Mouse (Mus musculus) ES-Bruce4 (cell line): ENCODE measurements around the gene Tbx4. TPM values are rescaled to one million over a fixed set of nuclear protein-coding genes. Genes with fewer than 3 reads are reported as not detected.

ENCODE experiments used
- H3K27ac ChIP-seq: 2 replicates; pipeline ENCODE4 v1.5.1; 2012; ENCODE audit warnings: low read length, inconsistent platforms; ENCODE audit not compliant: insufficient read depth
- H3K27me3 ChIP-seq: 2 replicates; pipeline ENCODE4 v1.6.1; 2012; ENCODE audit warnings: mild to moderate bottlenecking, low read length, inconsistent platforms; ENCODE audit not compliant: control insufficient read depth, poor library complexity, insufficient read depth, severe bottlenecking
- H3K36me3 ChIP-seq: 2 replicates; pipeline ENCODE4 v1.6.1; 2012; ENCODE audit warnings: inconsistent platforms, mild to moderate bottlenecking, low read length, moderate library complexity; ENCODE audit not compliant: control insufficient read depth, poor library complexity, insufficient read depth, severe bottlenecking
- H3K4me1 ChIP-seq: one replicate; pipeline ENCODE4 v1.8.1; 2011; ENCODE audit warnings: low read length; ENCODE audit not compliant: control insufficient read depth, insufficient read depth
- H3K4me3 ChIP-seq: 2 replicates; pipeline ENCODE4 v1.5.1; 2011; ENCODE audit warnings: low read depth, mild to moderate bottlenecking, low read length
- H3K9ac ChIP-seq: 2 replicates; pipeline ENCODE4 v1.6.1; 2012; ENCODE audit warnings: low read depth, mild to moderate bottlenecking, inconsistent platforms; ENCODE audit not compliant: poor library complexity, severe bottlenecking
- H3K9me3 ChIP-seq: replicated peaks from 2 replicates; pipeline ENCODE4 v1.6.1; 2012; ENCODE audit warnings: mild to moderate bottlenecking, low read length, inconsistent platforms; ENCODE audit not compliant: control insufficient read depth, poor library complexity, insufficient read depth, severe bottlenecking
- CTCF ChIP-seq: IDR thresholded peaks from one replicate; pipeline ENCODE4 v1.8.1; 2011; ENCODE audit warnings: low read depth, low read length
- EP300 ChIP-seq: IDR thresholded peaks from 2 replicates; pipeline ENCODE4 v1.6.1; 2011; ENCODE audit warnings: low read depth, low read length; ENCODE audit not compliant: insufficient read depth
- POLR2A ChIP-seq: IDR thresholded peaks from one replicate; pipeline ENCODE4 v1.8.1; 2011; ENCODE audit warnings: low read length; ENCODE audit not compliant: insufficient read depth
- polyA plus RNA-seq: library from polyadenylated mRNA; stranded (reverse); fragments of >200 nt; gene quantifications from 2 replicates; pipeline ENCODE4 v1.2.4, GENCODE M21; 2011; ENCODE audit warnings: low read depth; ENCODE audit not compliant: missing spikeins, insufficient read depth, insufficient read length

The Tbx4 gene
- polyA plus RNA-seq, 1 experiment, result 0.69 TPM

GRCm38 (mm10) chr11:85910133-85910532 lies 23.9 kb downstream of the Tbx4 start:
- H3K9ac ChIP-seq, result no peak overlapping the region
- no peaks in the 10 kb centered on the region for H3K36me3 ChIP-seq
- no peaks in the 10 kb centered on the region for H3K27me3 ChIP-seq
- TF ChIP-seq EP300, result no peak
- TF ChIP-seq CTCF, result no peak
- TF ChIP-seq POLR2A, result no peak
- H3K4me1 ChIP-seq, result no peaks in the 10 kb centered on the region
- H3K4me3 ChIP-seq, result no peak overlapping the region
- H3K9me3 ChIP-seq, result no peaks in the 10 kb centered on the region
- H3K27ac ChIP-seq, result no peak overlapping the region

- no peaks in the 10 kb centered on the region for H3K27me3 ChIP-seq
- no peak overlapping the region for H3K27ac ChIP-seq
- H3K4me3 ChIP-seq, result no peak overlapping the region
- H3K9me3 ChIP-seq, result no peaks in the 10 kb centered on the region
- no peak overlapping the region for H3K9ac ChIP-seq
- TF ChIP-seq CTCF (no peak), POLR2A (no peak), EP300 (no peak)
- H3K36me3 ChIP-seq, result no peaks in the 10 kb centered on the region
- no peaks in the 10 kb centered on the region for H3K4me1 ChIP-seq
Measured at GRCm38 (mm10) chr11:85913506-85913905, 27.3 kb downstream of the Tbx4 start.

GRCm38 (mm10) chr11:85917091-85917992 lies 31.1 kb downstream of the Tbx4 start:
- no peaks in the 10 kb centered on the region for H3K4me1 ChIP-seq
- no peaks in the 10 kb centered on the region for H3K27me3 ChIP-seq

GRCm38 (mm10) chr11:85917993-85918325 lies 31.7 kb downstream of the Tbx4 start:
- Histone ChIP-seq H3K27ac (no peak overlapping the region), H3K9me3 (no peaks in the 10 kb centered on the region), H3K27me3 (no peaks in the 10 kb centered on the region), H3K4me3 (no peak overlapping the region), H3K36me3 (no peaks in the 10 kb centered on the region), H3K9ac (no peak overlapping the region), H3K4me1 (no peaks in the 10 kb centered on the region)
- TF ChIP-seq POLR2A, result no peak
- TF ChIP-seq EP300, result no peak
- TF ChIP-seq CTCF, result no peak

More at GRCm38 (mm10) chr11:85917091-85917992, 31.1 kb downstream of the Tbx4 start:
- Histone ChIP-seq H3K9ac (no peak overlapping the region), H3K27ac (no peak overlapping the region), H3K4me3 (no peak overlapping the region), H3K9me3 (no peaks in the 10 kb centered on the region), H3K36me3 (no peaks in the 10 kb centered on the region)
- TF ChIP-seq POLR2A, result no peak
- TF ChIP-seq CTCF, result no peak
- TF ChIP-seq EP300, result no peak

- Histone ChIP-seq H3K9me3 (no peaks in the 10 kb centered on the region), H3K36me3 (no peaks in the 10 kb centered on the region)
Measured at GRCm38 (mm10) chr11:85918388-85918940, 32.2 kb downstream of the Tbx4 start.

GRCm38 (mm10) chr11:85925294-85925743 lies 39.1 kb downstream of the Tbx4 start:
- Histone ChIP-seq H3K4me3 (peak overlapping the region; percentile 26; the same call in 1 of the 2 replicates), H3K27ac (no peak overlapping the region), H3K36me3 (no peaks in the 10 kb centered on the region), H3K9ac (no peak overlapping the region), H3K9me3 (no peaks in the 10 kb centered on the region), H3K4me1 (no peaks in the 10 kb centered on the region), H3K27me3 (no peaks in the 10 kb centered on the region)
- TF ChIP-seq POLR2A, result no peak
- TF ChIP-seq CTCF, result no peak
- no peak for TF ChIP-seq EP300

More at GRCm38 (mm10) chr11:85918388-85918940, 32.2 kb downstream of the Tbx4 start:
- no peaks in the 10 kb centered on the region for H3K27me3 ChIP-seq
- no peak overlapping the region for H3K9ac ChIP-seq
- TF ChIP-seq EP300, result no peak
- no peak for TF ChIP-seq CTCF
- no peak for TF ChIP-seq POLR2A
- no peak overlapping the region for H3K27ac ChIP-seq
- no peaks in the 10 kb centered on the region for H3K4me1 ChIP-seq
- H3K4me3 ChIP-seq, result peak overlapping the region; percentile 28
